Mouse (Mus musculus) T-helper 17 cell (primary cell): Measurements from ENCODE around the gene Zfp114.

ENCODE experiments used
- in situ Hi-C, 2 experiments: fragments of 300-600 bp; cut with MboI, MseI; formaldehyde crosslinking; loops; 1 replicate in 1 of 2; 2 replicates in 1 of 2; pipeline ENCODE4 v1.15.1; 2025; ENCODE audit warnings: high pct_unique_total_duplicates in 2 of 2

Zfp114 gene

GRCm38 (mm10) chr7:24174618-24175336 is at the start of gene Zfp114:
Gene Zfp114 (plus strand): TSS chr7:24175060.
- in situ Hi-C loops, result loop anchor here in 1 of 2 experiments (10.0 kb wide), 1 partner anchor 210 kb away; no protein-coding TSS in a partner anchor

GRCm38 (mm10) chr7:24133425-24133995 is 41.4 kb upstream of the Zfp114 start:
- in situ Hi-C loops, result loop anchor here in 1 of 2 experiments (25.0 kb wide), 1 partner anchor 171 kb away; the partner anchor contains the start of genes Vmn1r180 and Vmn1r181

DNA sequence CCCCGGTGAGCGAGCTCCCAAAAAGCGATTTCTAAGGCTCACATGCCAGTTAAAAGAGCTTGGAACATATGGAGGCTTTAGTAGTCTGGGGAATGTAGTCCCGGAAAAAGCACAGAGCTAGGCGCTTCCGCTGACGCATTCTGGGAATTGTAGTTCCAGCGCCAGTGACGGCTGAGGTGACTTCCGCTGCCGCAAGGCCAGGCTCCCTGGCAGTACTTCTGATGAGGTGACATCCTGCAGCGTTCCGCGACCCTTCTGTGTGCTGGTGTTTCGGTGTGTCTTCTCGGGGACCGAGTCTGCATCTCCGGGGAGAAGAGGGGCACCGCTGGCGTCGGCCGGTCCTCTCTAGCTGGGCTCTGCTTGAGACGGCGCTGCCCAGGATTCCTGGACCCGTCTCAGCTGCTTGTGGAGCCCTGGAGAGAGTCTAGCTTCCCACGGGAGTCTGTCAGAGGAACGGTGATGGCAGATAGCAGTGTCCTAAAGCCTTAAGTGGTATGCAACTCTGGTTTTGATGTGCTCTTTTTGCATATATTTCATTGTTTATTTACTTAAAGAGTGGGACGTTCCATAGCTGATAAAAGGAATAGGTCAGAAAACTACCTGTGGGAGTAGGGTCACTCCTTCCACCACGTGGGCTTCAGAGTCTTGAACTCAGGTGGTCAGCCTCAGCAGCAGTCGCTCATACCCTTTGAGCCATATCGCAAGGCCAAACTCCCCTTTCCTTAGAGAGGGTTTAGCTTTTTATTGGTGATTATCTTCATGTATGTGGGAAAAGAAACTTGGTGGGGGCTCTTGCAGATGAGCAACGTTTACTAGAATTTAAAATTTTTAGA is 40.6 kb upstream of the Zfp114 start, which contains the start of gene Zfp235:
Gene Zfp235, plus strand, starts transcription at position 174 of the 833 bp plus-strand sequence.
- in situ Hi-C loops, result loop anchor here in 1 of 2 experiments (25.0 kb wide), 1 partner anchor 172 kb away; the partner anchor contains the start of genes Vmn1r180 and Vmn1r181

- in situ Hi-C loops, result loop anchor here in 1 of 2 experiments (25.0 kb wide), 1 partner anchor 180 kb away; the partner anchor contains the start of genes Vmn1r180 and Vmn1r181
Observed at GRCm38 (mm10) chr7:24142566-24142965, 32.3 kb upstream of the Zfp114 start.

DNA sequence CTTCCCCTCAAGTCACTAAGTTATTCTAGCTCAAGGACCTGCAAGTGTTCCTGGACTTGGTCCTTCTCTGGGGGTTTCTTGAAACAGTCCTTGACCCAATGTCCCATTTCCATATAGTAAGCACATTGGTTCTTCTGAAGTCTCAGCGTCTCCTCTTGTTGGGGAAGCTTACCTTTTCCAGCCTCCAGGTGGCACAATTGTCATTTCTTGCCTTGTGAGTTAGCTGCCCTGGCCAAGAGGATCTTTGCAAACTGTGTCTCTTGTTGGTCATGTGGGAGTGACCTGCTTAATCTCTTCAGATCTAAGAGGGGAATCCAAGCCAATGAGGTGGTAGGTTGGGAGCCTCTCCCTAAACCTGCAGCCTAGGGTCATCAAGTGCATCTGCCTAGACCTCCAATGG is 21.6 kb upstream of the Zfp114 start:
- in situ Hi-C loops, result loop anchor here in 1 of 2 experiments (5.0 kb wide), 1 partner anchor 134 kb away; no protein-coding TSS in a partner anchor

- in situ Hi-C loops, result loop anchor here in 1 of 2 experiments (10.0 kb wide), 1 partner anchor 207 kb away; no protein-coding TSS in a partner anchor
Observed at GRCm38 (mm10) chr7:24172191-24172590, 2.7 kb upstream of the Zfp114 start.

DNA sequence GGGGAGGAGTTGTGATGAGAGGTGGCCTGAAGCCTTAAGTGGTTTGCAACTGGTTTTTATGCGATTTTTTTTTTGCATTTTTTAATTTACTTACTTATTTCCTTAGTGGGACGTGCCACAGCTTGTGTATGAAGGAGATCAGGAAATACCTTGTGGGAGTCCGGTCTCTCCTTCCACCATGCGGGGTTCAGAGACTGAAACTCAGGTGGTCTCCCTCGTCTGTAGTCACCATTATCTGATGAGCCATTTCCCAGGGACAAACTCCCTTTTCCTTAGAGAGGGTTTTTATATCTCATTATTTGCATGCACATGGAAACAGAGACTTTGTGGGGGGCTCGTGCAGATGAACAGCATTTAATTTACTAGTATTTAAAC is 464 bp downstream of the Zfp114 start:
- in situ Hi-C loops, result loop anchor here in 1 of 2 experiments (10.0 kb wide), 1 partner anchor 211 kb away; no protein-coding TSS in a partner anchor

DNA sequence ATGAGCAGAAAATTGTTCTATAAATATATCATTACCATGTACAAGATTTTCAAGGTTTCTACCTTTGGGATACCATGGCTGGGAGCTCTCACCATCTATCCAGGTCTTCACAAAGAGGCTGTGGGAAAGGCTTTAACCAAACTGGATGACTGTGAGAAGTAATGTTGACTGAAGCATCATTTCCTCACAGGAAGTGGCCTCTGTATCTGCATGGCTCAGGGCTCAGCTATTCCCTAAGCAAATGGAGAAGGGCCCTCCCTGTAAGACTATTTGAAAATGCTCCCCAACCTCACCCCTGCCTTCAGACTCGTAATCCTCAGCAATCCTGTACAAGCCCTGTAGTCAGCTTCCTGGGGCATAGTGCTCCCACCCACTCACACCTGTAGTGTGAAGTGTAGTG is 12.8 kb downstream of the Zfp114 start:
- in situ Hi-C loops, result no loop called here

- in situ Hi-C loops, result no loop called here
Observed at GRCm38 (mm10) chr7:24188901-24189570, 14.2 kb downstream of the Zfp114 start.

GRCm38 (mm10) chr7:24189571-24189944 is 14.7 kb downstream of the Zfp114 start:
- in situ Hi-C loops, result no loop called here

DNA sequence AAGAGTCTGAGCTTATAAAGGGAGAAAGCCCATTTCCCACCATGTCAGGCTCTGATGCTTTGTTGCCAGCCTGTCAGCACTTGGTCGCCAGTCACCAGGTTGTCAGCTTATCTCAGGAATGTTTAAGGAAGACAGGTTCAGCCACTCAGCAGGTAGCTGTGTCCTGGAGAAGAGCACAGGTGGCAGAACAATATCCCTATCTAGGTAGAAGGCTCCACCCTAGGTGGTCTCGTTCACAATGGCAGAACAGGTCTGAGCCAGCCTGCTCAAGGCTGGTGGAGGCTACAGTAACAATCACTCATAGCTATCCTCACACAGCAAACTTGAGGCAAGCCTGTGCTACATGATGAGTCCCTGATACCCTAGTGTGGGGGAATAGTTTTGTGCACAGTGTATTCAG is 16.5 kb downstream of the Zfp114 start:
- in situ Hi-C loops, result no loop called here

DNA sequence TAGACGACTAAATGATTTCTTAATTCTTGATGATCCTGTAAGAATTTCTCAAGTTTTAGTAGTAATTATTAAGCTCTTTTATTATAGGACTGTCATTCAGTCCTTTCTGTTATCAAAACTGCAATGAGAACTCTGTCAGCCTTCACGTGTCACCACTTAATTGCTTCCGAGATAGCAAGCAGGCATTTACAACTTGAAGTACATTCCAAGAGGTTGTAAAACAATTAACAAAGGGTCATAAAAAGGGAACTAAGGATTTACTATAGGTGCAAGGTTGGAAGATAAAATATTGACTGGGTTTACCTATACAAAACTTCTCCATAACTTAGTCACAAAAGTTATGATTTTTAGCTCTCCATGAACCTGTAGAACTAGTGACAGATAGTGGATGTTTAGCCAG is 18.3 kb downstream of the Zfp114 start:
- in situ Hi-C loops, result no loop called here

- in situ Hi-C loops, result no loop called here
Observed at GRCm38 (mm10) chr7:24196961-24197360, 22.1 kb downstream of the Zfp114 start.

GRCm38 (mm10) chr7:24207488-24208261 is 32.8 kb downstream of the Zfp114 start:
- in situ Hi-C loops, result no loop called here

DNA sequence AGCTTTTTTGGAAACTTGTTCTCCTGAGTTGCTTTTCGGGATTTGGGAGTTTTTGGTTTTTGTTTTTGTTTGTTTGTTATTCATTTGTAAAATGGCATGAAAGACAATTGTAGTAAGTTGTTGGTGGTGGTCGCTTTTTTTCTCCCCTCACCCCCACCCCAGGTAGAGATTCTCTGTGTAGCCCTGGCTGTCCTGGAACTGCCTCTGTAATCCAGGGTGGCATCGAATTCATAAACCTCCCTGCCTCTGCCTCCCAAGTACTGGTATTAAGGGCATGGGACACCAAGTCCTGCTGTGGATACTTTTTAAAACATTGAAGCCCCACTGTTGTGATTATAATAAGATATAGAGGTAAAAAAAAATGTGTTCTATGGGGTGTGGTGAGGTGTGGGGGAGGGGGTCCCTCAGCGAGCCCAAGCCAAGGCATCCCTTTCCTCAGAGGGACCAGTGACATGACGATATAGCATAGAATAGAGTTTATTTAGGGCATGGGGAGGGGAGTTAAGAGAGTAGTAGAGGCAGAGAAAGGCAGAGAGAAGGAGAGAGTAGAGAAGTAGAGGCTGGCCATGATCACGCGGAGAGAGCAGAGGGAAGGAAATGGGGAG is 33.5 kb downstream of the Zfp114 start:
- in situ Hi-C loops, result no loop called here

- in situ Hi-C loops, result no loop called here
Observed at GRCm38 (mm10) chr7:24210296-24210695, 35.4 kb downstream of the Zfp114 start.

GRCm38 (mm10) chr7:24211343-24211742 is 36.5 kb downstream of the Zfp114 start, which contains the start of gene Zfp111:
Gene Zfp111 (minus strand): TSS chr7:24211443.
- in situ Hi-C loops, result no loop called here
